Mouse (Mus musculus): ENCODE measurements at regions not wholly inside any gene's neighbourhood (a gene's known extent, or its start where the extent isn't known, plus 50 kb on each side); places are given as distances from the start of the nearest gene placed in this dataset.

DNA sequence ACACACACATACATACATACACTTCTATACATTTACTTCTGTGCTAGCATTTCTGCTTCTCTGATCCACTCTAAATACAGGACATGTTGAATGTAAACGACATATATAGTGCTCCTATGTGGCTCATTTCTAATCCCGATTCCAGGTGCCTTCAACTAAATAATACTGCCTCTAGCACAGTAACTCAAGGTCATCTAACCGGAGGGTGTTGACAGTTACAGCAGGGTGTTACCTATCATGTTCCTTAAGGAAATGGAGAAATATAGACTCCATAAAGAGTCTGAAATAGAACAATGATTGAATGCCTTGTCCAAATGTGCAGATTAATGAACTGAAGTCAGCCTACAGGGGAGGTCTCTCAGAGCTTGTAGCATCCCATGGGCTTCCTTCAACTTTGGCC lies 307.3 kb upstream of the Apob start:
- TF ChIP-seq POLR2A (IDR thresholded peaks at IDR 0.05; ENCODE audit: borderline replicate concordance, insufficient read depth, low read length): no peak
- TF ChIP-seq CTCF (IDR thresholded peaks at IDR 0.05; ENCODE audit: borderline replicate concordance, insufficient read depth, low read depth, low read length): no peak

Data from cerebellum, adult 2 months (tissue).